Mouse (Mus musculus): ENCODE data around the gene Gm44579. TPM values are rescaled to one million over a fixed set of nuclear protein-coding genes. Genes with fewer than 3 reads are reported as not detected.
A peak's percentile ranks its signal among the peaks of the same experiment; 100 is the strongest.

The Gm44579 gene
- total RNA-seq, 2 experiments from 2014 or later: not detected

DNA sequence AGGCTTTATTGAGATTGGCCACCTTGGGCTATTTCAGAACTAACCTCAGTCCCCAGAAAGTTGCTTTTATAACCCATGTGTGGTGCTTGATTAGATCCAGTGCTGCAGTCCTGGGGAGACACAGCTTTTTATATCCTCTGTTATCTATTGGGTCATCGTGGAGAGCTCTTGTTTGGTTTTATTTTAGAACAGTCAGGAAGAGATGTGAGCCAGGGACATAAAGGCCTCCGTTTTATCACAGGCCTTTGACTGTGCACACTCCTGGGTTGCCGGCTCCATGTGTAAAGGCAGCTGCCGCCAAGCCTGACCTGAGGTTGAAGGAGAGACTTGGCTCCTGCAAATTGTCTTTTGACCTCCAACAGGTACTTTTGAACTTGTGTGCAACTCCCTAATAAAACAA lies 58.2 kb downstream of the Gm44579 start:
- no peak for TF ChIP-seq CTCF (conservative IDR thresholded peaks at IDR 0.05)
- H3K4me3 ChIP-seq: no peak overlapping the region
- no peak overlapping the region for H3K27ac ChIP-seq
- no peak for DNase-seq (ENCODE audit: low spot score in 2 of 2)

DNA sequence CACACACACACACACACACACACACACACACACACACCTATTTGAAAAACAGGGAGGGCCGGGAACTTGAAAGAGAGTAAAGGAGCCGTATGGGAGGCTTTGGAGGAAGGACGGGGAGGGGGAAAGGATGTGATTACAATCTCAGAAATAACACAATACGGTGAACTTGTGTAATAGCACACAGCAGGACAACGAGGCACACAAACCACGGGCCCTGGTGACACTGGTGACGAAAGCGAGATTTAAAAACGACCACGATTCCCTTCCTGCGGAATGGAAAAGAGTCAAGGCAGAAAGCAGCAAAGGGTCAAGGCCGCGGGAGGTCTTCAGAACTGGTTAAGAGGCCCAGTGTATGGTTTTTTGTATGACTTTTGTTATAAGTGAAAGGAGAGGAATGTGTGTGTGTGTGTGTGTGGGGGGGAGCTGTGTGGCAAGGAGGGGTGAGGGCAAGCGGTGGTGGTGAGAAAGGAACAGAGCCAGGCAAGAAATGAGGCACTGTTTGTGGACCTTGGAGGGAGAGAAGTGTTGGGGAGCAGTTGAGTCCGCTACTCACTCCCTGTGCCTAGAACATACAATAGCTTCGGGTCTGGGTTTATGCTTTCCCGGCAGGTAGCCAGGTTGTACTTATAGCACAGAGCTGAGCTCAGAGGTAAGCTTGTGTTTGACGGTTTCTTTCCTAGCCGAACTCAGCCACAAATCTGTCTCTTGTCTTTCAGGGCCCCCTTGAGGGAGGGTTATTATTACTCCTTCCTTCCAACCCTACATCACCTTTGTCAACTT lies 59.6 kb downstream of the Gm44579 start:
- no peak overlapping the region for H3K4me3 ChIP-seq
- H3K27ac ChIP-seq: no peak overlapping the region
- no peak for TF ChIP-seq CTCF (conservative IDR thresholded peaks at IDR 0.05)
- no peak for DNase-seq (ENCODE audit: low spot score in 2 of 2)

GRCm38 (mm10) chr15:98157253-98157652 lies 63.5 kb downstream of the Gm44579 start:
- Histone ChIP-seq H3K27ac (no peak overlapping the region), H3K4me3 (no peak overlapping the region)
- no peak for DNase-seq (ENCODE audit: low spot score in 2 of 2)
- no peak for TF ChIP-seq CTCF (conservative IDR thresholded peaks at IDR 0.05)

- no peak overlapping the region for H3K27ac ChIP-seq
- H3K4me3 ChIP-seq: no peak overlapping the region
- TF ChIP-seq CTCF (conservative IDR thresholded peaks at IDR 0.05): no peak
- no peak for DNase-seq (ENCODE audit: low spot score in 2 of 2)
These were observed 64.8 kb downstream of the Gm44579 start for GRCm38 (mm10) chr15:98155944-98156343.

GRCm38 (mm10) chr15:98155272-98155671 lies 65.5 kb downstream of the Gm44579 start:
- no peak for TF ChIP-seq CTCF (conservative IDR thresholded peaks at IDR 0.05)

GRCm38 (mm10) chr15:98154631-98155030 lies 66.1 kb downstream of the Gm44579 start:
- Histone ChIP-seq H3K27ac (no peak overlapping the region), H3K4me3 (no peak overlapping the region)
- peak; percentile 14 for TF ChIP-seq CTCF (conservative IDR thresholded peaks at IDR 0.05)
- DNase-seq (ENCODE audit: low spot score in 2 of 2): no peak

More at GRCm38 (mm10) chr15:98155272-98155671, 65.5 kb downstream of the Gm44579 start:
- H3K27ac ChIP-seq: no peak overlapping the region
- no peak overlapping the region for H3K4me3 ChIP-seq
- DNase-seq (ENCODE audit: low spot score in 2 of 2): no peak

- Histone ChIP-seq H3K27ac (no peak overlapping the region), H3K4me3 (no peak overlapping the region)
- TF ChIP-seq CTCF (conservative IDR thresholded peaks at IDR 0.05): no peak
- DNase-seq (ENCODE audit: low spot score in 2 of 2): no peak
These were observed 66.6 kb downstream of the Gm44579 start for GRCm38 (mm10) chr15:98154146-98154545.

DNA sequence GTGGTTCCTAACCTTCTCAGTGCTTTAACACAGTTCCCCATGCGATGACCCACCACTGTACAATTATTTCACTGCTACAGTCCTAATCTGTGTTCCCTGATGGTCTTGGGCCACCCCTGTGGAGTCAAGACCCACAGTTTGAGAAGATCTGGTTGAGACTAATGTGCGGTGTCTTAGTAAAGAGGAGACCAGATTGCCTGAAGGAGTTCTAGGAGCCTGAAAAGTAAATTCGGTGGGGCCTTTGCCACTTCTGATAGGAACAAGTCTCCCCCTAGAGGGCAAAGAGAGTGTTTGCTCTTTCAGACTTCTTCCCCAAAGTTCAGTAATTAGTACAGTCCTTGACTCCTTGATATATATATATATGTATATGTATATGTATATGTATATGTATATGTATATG lies 67.2 kb downstream of the Gm44579 start:
- peak; percentile 19 to 48 for DNase-seq (ENCODE audit: low spot score in 2 of 2)
- TF ChIP-seq CTCF (conservative IDR thresholded peaks at IDR 0.05): peak; percentile 82
- no peak overlapping the region for H3K4me3 ChIP-seq
- H3K27ac ChIP-seq: peak overlapping the region; percentile 76

DNA sequence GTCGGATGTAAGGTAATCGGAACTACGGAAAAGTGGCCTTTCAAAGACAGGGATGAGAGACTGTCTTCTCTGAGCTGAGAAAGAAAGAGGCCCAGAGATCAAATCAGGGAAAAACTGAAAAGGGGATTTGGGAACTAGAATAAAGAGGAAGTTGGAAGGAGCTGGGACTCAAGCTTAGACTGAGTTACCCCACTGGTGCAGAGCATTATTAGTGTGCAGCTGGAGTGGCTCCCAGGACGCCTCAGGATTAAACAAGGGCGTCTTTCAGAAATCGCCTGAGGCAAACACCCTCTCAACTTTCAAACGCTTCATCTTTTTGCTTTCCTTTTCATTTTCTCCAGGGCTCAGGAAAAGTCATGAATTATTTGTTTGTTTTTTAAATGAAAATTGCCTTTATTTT lies 67.9 kb downstream of the Gm44579 start:
- Histone ChIP-seq H3K4me3 (no peak overlapping the region), H3K27ac (peak overlapping the region; percentile 76)
- DNase-seq (ENCODE audit: low spot score in 2 of 2): no peak
- no peak for TF ChIP-seq CTCF (conservative IDR thresholded peaks at IDR 0.05)

DNA sequence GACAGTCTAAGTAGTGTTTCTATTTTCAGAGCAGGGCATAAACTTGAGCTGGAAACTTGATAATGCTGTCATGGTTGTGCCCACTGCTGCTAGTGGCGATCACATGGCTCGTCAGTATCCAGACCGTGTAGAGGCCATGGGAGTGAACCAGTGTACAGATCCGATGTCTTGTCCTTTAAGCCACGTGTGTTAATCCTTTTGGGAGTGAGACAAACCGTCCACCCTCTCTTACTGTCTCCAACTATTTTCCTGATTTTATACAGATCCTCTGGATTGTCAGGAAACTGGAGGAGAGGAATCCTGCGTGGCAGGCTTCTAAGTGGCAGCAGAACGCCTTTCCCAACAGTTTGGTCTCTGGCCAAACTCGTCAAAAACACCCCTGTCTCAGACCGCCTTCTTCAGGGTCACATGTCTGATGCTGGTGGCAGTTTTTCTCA lies 71.6 kb downstream of the Gm44579 start:
- DNase-seq (ENCODE audit: low spot score in 2 of 2): no peak
- Histone ChIP-seq H3K4me3 (no peak overlapping the region), H3K27ac (no peak overlapping the region)
- no peak for TF ChIP-seq CTCF (conservative IDR thresholded peaks at IDR 0.05)

- TF ChIP-seq CTCF (conservative IDR thresholded peaks at IDR 0.05): no peak
- Histone ChIP-seq H3K27ac (no peak overlapping the region), H3K4me3 (no peak overlapping the region)
- no peak for DNase-seq (ENCODE audit: low spot score in 2 of 2)
These were observed 72.4 kb downstream of the Gm44579 start for GRCm38 (mm10) chr15:98148356-98148755.

- Histone ChIP-seq H3K4me3 (peak overlapping the region; percentile 94), H3K27ac (peak overlapping the region; percentile 98)
- DNase-seq (ENCODE audit: low spot score in 2 of 2): peak; percentile 91 to 94
- TF ChIP-seq CTCF (conservative IDR thresholded peaks at IDR 0.05): no peak
These were observed 75.1 kb downstream of the Gm44579 start for GRCm38 (mm10) chr15:98145559-98146181.

- no peak for DNase-seq (ENCODE audit: low spot score in 2 of 2)
- peak overlapping the region; percentile 98 for H3K27ac ChIP-seq
- no peak for TF ChIP-seq CTCF (conservative IDR thresholded peaks at IDR 0.05)
- peak overlapping the region; percentile 94 for H3K4me3 ChIP-seq
These were observed 75.8 kb downstream of the Gm44579 start for GRCm38 (mm10) chr15:98144861-98145507.
